Mouse (Mus musculus) frontal cortex, postnatal 25 days (tissue): ENCODE data around the gene Fndc7.

Experiments
- DNase-seq, 2 experiments: peaks; one replicate each; pipeline ENCODE4 v3.0.0; 2022; ENCODE audit warnings: low spot score in 2 of 2

The Fndc7 gene

GRCm38 (mm10) chr3:108889908-108890307 is at the start of gene Fndc7:
Gene Fndc7, minus strand, starts transcription at chr3:108890008.
- no peak for DNase-seq

- no peak for DNase-seq
These were observed 49.8 kb upstream of the Fndc7 start, which contains the start of gene Henmt1 for GRCm38 (mm10) chr3:108939573-108939972. Gene Henmt1, plus strand, starts transcription at chr3:108939873.

GRCm38 (mm10) chr3:108938691-108939090 is 48.9 kb upstream of the Fndc7 start:
- no peak for DNase-seq

GRCm38 (mm10) chr3:108933557-108933956 is 43.7 kb upstream of the Fndc7 start:
- no peak for DNase-seq

- no peak for DNase-seq
These were observed 36.5 kb upstream of the Fndc7 start for GRCm38 (mm10) chr3:108926308-108926707.

- DNase-seq: no peak
These were observed 35.9 kb upstream of the Fndc7 start for GRCm38 (mm10) chr3:108925677-108926076.

GRCm38 (mm10) chr3:108921822-108922221 is 32.0 kb upstream of the Fndc7 start:
- no peak for DNase-seq

GRCm38 (mm10) chr3:108920442-108921070 is 30.7 kb upstream of the Fndc7 start:
- DNase-seq: no peak

GRCm38 (mm10) chr3:108918852-108919251 is 29.0 kb upstream of the Fndc7 start:
- DNase-seq: no peak

- no peak for DNase-seq
These were observed 28.2 kb upstream of the Fndc7 start for GRCm38 (mm10) chr3:108917986-108918385.

GRCm38 (mm10) chr3:108916857-108917256 is 27.0 kb upstream of the Fndc7 start:
- no peak for DNase-seq

GRCm38 (mm10) chr3:108915999-108916398 is 26.2 kb upstream of the Fndc7 start:
- DNase-seq: no peak

- peak; percentile 81 to 91 for DNase-seq
These were observed 22.0 kb upstream of the Fndc7 start, which contains the start of gene Prpf38b for GRCm38 (mm10) chr3:108911548-108912413. Gene Prpf38b, minus strand, starts transcription at chr3:108911727.

- peak in 1 of 2 experiments; percentile 21 for DNase-seq
These were observed 21.3 kb upstream of the Fndc7 start for GRCm38 (mm10) chr3:108911081-108911547.

- no peak for DNase-seq
These were observed 20.7 kb upstream of the Fndc7 start for GRCm38 (mm10) chr3:108910303-108911080.

GRCm38 (mm10) chr3:108902934-108903333 is 13.1 kb upstream of the Fndc7 start:
- DNase-seq: no peak

- DNase-seq: no peak
These were observed 12.2 kb upstream of the Fndc7 start for GRCm38 (mm10) chr3:108902038-108902437.

GRCm38 (mm10) chr3:108900681-108901080 is 10.9 kb upstream of the Fndc7 start:
- DNase-seq: no peak

- DNase-seq: no peak
These were observed 10.3 kb upstream of the Fndc7 start for GRCm38 (mm10) chr3:108900147-108900546.

GRCm38 (mm10) chr3:108898640-108899039 is 8.8 kb upstream of the Fndc7 start:
- no peak for DNase-seq

GRCm38 (mm10) chr3:108892914-108893313 is 3.1 kb upstream of the Fndc7 start:
- DNase-seq: no peak

GRCm38 (mm10) chr3:108892080-108892479 is 2.3 kb upstream of the Fndc7 start:
- DNase-seq: no peak
